Mouse (Mus musculus) bone marrow macrophage, adult 2 months (primary cell): ENCODE measurements at regions not wholly inside any gene's neighbourhood (a gene's known extent, or its start where the extent isn't known, plus 50 kb on each side); places are given as distances from the start of the nearest gene placed in this dataset.

Source experiments
- H3K27ac ChIP-seq: 2 replicates; pipeline ENCODE4 v1.5.1; 2012; ENCODE audit warnings: low read depth, low read length; ENCODE audit not compliant: insufficient read depth
- H3K4me1 ChIP-seq: 2 replicates; pipeline ENCODE4 v1.6.1; 2012; ENCODE audit warnings: low read length; ENCODE audit not compliant: control insufficient read depth, insufficient read depth
- H3K4me3 ChIP-seq: 2 replicates; pipeline ENCODE4 v1.5.1; 2012; ENCODE audit warnings: mild to moderate bottlenecking, low read length, moderate library complexity; ENCODE audit not compliant: insufficient read depth
- CTCF ChIP-seq: IDR thresholded peaks from 2 replicates; pipeline ENCODE4 v1.5.1; 2012; ENCODE audit warnings: low read depth, mild to moderate bottlenecking, low read length, moderate library complexity
- POLR2A ChIP-seq: IDR thresholded peaks from 2 replicates; pipeline ENCODE4 v1.6.1; 2012; ENCODE audit warnings: mild to moderate bottlenecking, low read depth, low read length, borderline replicate concordance

DNA sequence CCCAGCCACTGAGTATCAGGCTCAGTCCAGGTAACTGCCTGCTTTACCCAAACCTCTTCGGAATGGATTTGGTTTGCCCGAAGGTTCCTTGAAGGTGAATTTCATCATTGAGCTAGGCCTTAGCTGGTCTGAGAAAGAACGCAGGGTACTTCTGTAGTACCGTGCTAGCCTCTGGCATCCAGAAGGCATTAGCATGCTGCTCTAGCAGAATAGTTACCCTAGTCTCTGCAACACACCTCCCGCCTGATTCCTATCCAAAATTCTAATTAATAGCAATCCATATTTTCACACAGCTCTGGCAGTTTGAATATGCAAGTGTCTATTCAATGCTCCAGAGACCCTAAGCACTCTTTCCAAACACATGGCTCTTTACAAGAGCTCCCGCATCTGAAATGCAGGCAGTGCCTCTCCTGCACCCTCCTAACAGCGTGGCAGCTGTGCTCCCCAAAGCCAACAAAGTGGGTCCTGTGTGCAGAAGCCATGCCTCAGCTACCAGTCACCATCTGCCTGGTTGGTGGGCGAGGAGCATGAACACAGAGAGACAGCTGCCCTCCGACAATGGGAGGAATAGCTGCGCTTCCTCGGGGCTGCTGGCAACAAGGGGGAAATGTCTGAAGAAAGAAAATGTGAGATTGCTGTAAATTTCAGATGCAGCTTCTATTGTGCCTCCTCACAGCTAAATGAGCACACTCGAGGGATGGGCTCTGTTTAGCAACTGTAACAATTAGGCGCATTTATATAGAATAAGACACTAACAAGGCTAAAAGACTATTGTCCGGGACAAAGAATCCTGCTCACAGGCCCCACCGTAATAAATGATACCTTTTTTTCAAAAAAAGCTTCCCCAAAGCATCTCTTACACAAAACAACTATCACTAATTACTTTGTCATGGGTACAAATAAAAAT is 198.6 kb downstream of the Sp3 start:
- Histone ChIP-seq H3K4me3 (no peak overlapping the region), H3K4me1 (peaks cover 4% of the 10 kb centered on the region), H3K27ac (no peak overlapping the region)
- TF ChIP-seq CTCF (no peak), POLR2A (no peak)

DNA sequence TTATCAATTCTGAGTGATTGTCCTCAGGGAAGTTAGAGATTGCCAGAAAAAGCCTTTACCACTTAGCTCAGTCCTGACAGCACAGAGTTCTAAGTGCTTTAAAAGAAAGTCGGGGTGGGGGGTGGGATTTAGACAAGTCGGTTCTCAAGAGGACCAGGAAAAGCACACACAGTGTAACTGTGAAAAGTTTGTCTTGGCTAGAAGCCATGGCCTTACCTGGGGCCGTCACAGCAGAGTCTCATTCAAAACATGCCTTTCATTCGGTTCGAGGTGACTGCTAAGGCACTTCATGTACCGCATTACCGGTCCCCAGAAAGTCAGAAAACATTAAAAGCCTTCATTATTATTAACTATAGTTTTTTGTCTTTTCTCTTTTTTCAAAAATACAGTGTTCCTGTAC is 197.9 kb downstream of the Sp3 start:
- peaks cover 4% of the 10 kb centered on the region for H3K4me1 ChIP-seq
- no peak overlapping the region for H3K27ac ChIP-seq
- TF ChIP-seq CTCF (no peak), POLR2A (no peak)
- H3K4me3 ChIP-seq = no peak overlapping the region

DNA sequence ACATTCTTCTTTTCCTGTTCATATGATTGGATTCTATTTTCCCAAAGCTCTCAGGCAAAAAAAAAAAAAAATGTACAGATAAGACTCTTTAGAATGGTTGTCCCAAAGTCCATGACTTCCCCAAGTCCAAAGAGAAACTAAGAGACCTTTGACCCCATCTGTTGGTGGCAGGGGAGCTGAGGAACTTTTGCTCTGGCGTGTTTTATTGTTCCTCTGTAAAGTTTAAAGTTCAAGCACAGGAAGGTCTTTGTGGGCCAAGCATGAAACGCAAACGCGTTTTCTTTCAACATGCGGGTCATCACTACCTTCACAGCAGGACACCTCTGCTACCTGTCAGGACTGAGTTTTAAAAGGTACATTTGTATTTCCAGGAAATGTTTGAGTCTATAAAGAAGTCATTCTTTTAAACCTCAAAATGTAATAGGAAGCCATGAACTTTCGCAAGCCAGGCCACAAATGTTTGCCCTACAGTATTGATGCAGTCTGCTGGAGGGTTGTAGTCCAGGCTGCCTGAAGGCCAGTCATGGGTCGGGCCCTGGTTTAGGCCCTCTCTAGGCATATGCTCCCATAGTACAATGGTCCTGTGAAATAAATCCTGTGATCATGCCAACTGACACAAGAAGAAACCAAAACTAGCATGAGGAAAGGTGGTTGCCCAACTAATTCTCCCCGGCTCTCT is 194.7 kb downstream of the Sp3 start:
- Histone ChIP-seq H3K27ac (no peak overlapping the region), H3K4me3 (no peak overlapping the region), H3K4me1 (peaks cover 4% of the 10 kb centered on the region; the same call in 1 of the 2 replicates)
- TF ChIP-seq POLR2A (no peak), CTCF (no peak)

DNA sequence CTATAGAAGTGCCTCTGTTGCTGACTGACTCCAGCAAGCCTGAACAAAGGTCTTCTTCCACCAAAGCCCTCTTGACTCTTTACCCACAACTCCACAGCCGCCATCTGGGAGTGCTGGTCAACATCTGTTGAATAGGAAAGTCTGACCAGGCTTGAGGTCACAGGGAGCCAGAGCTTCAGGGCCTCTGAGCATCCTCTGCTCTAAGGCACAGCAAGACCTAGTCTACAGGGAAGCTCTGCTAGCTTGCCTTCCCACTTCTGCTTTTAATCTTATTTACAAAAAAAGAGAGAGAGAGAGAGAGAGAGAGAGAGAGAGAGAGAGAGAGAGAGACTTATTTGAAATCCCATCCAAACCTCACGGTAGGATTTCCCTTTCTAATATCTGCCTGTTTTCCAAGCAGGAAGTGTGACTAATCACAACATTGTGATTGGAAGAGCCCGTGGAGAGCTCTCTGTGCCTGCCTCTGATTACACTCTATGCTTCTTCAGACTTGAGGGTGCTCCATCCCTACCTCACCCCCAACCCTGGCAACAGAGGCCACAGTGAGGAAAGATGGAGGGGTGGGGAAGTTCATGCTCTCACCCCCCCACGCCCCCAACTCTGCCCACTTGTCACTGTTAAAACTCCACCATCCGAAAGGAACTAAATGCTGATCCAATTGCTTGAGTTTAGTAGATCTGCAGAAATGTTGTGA is 194.1 kb downstream of the Sp3 start:
- peaks cover 4% of the 10 kb centered on the region; the same call in 1 of the 2 replicates for H3K4me1 ChIP-seq
- no peak overlapping the region for H3K4me3 ChIP-seq
- TF ChIP-seq CTCF (no peak), POLR2A (no peak)
- no peak overlapping the region for H3K27ac ChIP-seq

DNA sequence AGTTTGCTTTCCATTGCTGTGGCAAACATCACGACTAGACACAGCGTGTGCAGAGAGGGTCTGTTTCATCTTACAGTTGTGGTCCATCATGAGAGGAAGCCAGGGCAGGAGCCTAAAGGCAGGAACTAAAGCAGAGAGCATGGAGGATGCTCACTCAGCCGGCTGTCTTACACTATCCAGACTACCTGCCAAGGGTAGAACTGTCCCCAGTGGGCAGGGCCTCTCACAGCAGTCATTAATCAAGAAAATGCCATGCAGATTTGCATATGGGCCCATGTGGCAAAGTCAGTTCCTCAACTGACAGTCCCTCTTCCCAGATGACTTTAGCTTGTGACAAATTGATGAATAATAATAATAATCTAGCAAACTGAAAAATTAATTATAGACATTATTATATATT is 192.6 kb downstream of the Sp3 start:
- TF ChIP-seq CTCF (no peak), POLR2A (no peak)
- Histone ChIP-seq H3K27ac (no peak overlapping the region), H3K4me3 (no peak overlapping the region), H3K4me1 (peaks cover 4% of the 10 kb centered on the region; the same call in 1 of the 2 replicates)

DNA sequence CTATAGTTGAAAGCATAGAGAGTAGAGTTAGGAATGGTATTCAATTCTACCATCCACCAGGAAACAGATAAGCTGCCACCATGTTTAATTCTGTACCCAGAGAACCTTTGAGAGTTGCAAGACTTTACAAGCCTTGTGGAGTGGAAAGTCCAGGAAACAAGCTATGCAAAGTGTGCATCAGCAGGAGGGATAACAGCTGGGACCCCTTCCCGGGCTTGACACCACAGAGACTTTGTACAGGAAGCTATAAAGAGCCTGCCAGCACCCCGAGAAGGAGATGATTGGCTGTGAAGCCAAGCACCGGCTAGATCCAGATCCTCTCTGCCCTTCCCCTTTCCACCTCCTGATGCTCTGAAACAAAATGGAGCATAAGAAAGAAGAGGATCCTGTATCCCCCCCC is 188.8 kb downstream of the Sp3 start:
- TF ChIP-seq POLR2A (no peak), CTCF (no peak)
- H3K27ac ChIP-seq = no peak overlapping the region
- no peaks in the 10 kb centered on the region for H3K4me1 ChIP-seq
- no peak overlapping the region for H3K4me3 ChIP-seq

DNA sequence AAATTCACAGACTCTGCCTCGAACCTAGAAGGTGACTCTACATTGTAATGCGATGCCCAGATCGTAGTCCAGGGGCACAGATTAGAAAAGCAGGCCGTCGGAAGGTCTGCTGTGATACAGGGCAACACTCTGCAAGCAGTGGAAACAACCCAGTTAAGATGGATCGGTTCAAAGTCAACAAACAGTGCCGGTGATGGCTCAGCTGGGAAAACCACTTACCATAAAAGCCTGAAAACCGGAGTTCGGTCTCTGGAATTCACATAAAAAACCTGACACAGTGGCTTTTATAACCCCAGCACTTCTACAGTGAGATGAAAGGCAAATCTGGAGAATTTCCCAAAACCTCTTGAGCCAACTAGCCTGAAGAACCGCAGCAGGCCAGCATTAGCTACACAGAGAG is 186.8 kb downstream of the Sp3 start:
- TF ChIP-seq CTCF (no peak), POLR2A (no peak)
- Histone ChIP-seq H3K4me3 (no peak overlapping the region), H3K27ac (no peak overlapping the region)

DNA sequence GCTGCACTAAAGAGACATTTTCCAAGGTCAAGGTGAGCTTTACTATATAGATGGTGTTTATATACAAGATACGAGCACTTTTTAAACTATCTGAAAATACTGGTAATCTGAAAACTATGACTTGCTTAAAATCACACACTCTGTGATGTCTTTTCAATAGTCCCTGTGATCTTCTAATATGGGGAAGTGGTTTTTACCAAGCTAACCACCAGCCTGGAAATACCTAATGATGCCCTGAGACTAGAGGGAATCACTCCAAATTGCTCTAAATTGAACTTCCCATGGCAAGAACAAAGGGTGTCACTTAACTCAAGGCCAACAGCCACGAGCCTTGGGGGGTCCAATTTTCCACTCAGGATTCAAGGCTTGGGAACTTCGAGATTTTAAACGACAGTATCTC is 185.7 kb downstream of the Sp3 start:
- no peak for TF ChIP-seq POLR2A
- TF ChIP-seq CTCF = no peak
- H3K4me3 ChIP-seq = no peak overlapping the region
- no peak overlapping the region for H3K27ac ChIP-seq
- H3K4me1 ChIP-seq = 0 out of 2 replicates have a peak, but pooled peaks cover 2% of the 10 kb centered on the region

More for the DNA sequence above, 186.8 kb downstream of the Sp3 start:
- no peaks in the 10 kb centered on the region for H3K4me1 ChIP-seq

DNA sequence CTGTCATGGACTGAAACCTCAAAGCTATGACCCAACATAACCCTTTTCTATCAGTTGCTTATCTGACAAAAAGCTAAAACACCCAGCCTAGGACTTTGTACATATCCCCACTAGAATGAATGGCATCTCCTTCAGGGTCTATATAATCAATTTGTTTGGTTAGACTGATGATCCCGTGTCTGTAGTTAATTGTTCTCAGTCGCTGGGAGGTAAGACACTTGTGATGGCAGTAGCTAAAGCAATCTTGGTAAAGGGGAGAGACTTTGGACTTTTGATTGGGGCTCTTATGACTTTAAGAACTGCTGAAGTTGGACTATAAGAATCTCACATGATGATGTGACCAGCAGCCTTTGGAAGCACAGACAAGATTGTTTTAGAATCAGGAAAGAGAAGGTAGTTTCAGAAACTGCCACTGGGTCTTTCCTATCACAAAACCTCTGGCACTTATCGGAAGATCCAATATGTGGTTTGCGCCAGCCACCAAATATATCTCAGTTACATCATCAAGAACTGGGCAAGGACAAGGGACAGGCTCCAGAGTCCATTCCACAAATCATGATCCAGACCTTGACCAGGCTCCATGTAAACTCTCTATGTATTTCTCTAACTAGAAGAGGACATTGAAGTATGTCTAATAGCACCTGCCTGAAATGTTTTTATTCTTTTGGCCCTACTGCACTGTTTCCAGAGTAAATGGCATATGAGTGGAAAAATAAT is 183.1 kb downstream of the Sp3 start:
- TF ChIP-seq CTCF (no peak), POLR2A (no peak)
- Histone ChIP-seq H3K4me1 (0 out of 2 replicates have a peak, but pooled peaks cover 2% of the 10 kb centered on the region), H3K4me3 (no peak overlapping the region), H3K27ac (no peak overlapping the region)
